In genomic region chr1:42703424-42703823, GRCm38 (mm10) we compare ENCODE assay signal across 11 mouse cellular contexts. TPM values are rescaled to one million over a fixed set of nuclear protein-coding genes. Genes with fewer than 3 reads are reported as not detected.
A peak's percentile ranks its signal among the peaks of the same experiment; 100 is the strongest.
DNase-seq lines count a peak whose midpoint lies in the region; ATAC-seq lines count a peak whose summit lies in the region.
"Had no signal": no experiment of that assay in that cellular context is flagged by ENCODE, and none has a peak within 500 bp of the region (broad histone marks: within the 10 kb centered on the region; RNA-seq: fewer than 3 reads in every experiment).

No protein-coding gene starts in this region.

- peaks cover 39% of the 10 kb centered on the region for H3K4me1 ChIP-seq in forebrain, embryonic 14.5 days (ENCODE audit: control insufficient read depth, insufficient read depth, low read length)
- peaks cover 28% of the 10 kb centered on the region for H3K4me1 ChIP-seq in kidney, embryonic 15.5 days
- H3K4me1 ChIP-seq in neural tube, embryonic 11.5 days (ENCODE audit: control insufficient read depth, insufficient read depth, low read length), result peaks cover 25% of the 10 kb centered on the region

- peaks cover 26% of the 10 kb centered on the region for H3K36me3 ChIP-seq in forebrain, embryonic 14.5 days (ENCODE audit: control insufficient read depth, insufficient read depth, low read length)
- no peaks in the 10 kb centered on the region for H3K36me3 ChIP-seq in kidney, embryonic 15.5 days
- peaks cover 5% of the 10 kb centered on the region; the same call in 1 of the 2 replicates for H3K36me3 ChIP-seq in neural tube, embryonic 11.5 days (ENCODE audit: control insufficient read depth, insufficient read depth, low read length)

- peak overlapping the region; percentile 93 for H3K27ac ChIP-seq in forebrain, embryonic 14.5 days (ENCODE audit: low read depth, low read length)
- H3K27ac ChIP-seq in kidney, embryonic 15.5 days, result peak overlapping the region; percentile 79
- peak overlapping the region; percentile 81 for H3K27ac ChIP-seq in neural tube, embryonic 11.5 days (ENCODE audit: low read depth, low read length)

- H3K4me2 ChIP-seq in forebrain, embryonic 14.5 days (ENCODE audit: low read length), result peak overlapping the region; percentile 87
- H3K4me2 ChIP-seq in kidney, embryonic 15.5 days, result peak overlapping the region; percentile 41
- H3K4me2 ChIP-seq in neural tube, embryonic 11.5 days (ENCODE audit: low read depth), result peak overlapping the region; percentile 63

- peak overlapping the region; percentile 81 for H3K9ac ChIP-seq in forebrain, embryonic 14.5 days (ENCODE audit: low read length)
- 0 out of 2 replicates have a peak overlapping the region, but pooled peaks have one; percentile 31 for H3K9ac ChIP-seq in kidney, embryonic 15.5 days
- peak overlapping the region; percentile 52; the same call in 1 of the 2 replicates for H3K9ac ChIP-seq in neural tube, embryonic 11.5 days (ENCODE audit: low read length)
- H3K9ac ChIP-seq: liver, postnatal 0 days had no signal

- ATAC-seq in forebrain, embryonic 14.5 days, result peak; percentile 12
- peak; percentile 47 for ATAC-seq in kidney, embryonic 15.5 days (replicated peaks; ENCODE audit: low FRiP score)
- peak; percentile 10; the same call in 1 of the 2 replicates for ATAC-seq in neural tube, embryonic 11.5 days (ENCODE audit: insufficient read depth, low FRiP score, low TSS enrichment)
- ATAC-seq in erythroid progenitor cell, adult 5-6 weeks (replicated peaks; ENCODE audit: low FRiP score, poor library complexity, severe bottlenecking), result no peak
- ATAC-seq in megakaryocyte, adult 5-6 weeks (ENCODE audit: poor library complexity, severe bottlenecking), result no peak
- ATAC-seq: liver, postnatal 0 days had no signal

- H3K9me3 ChIP-seq in forebrain, embryonic 14.5 days (replicated peaks; ENCODE audit: control insufficient read depth, low read length), result no peaks in the 10 kb centered on the region
- H3K9me3 ChIP-seq in kidney, embryonic 15.5 days (replicated peaks), result no peaks in the 10 kb centered on the region
- no peaks in the 10 kb centered on the region for H3K9me3 ChIP-seq in neural tube, embryonic 11.5 days (ENCODE audit: control insufficient read depth, low read length)

- peak overlapping the region; percentile 34 for H3K4me3 ChIP-seq in forebrain, embryonic 14.5 days (ENCODE audit: low read depth, low read length)
- H3K4me3 ChIP-seq in kidney, embryonic 15.5 days (replicated peaks), result peak overlapping the region; percentile 22
- peak overlapping the region; percentile 25 for H3K4me3 ChIP-seq in neural tube, embryonic 11.5 days (ENCODE audit: low read depth, low read length)

- no peaks in the 10 kb centered on the region for H3K27me3 ChIP-seq in forebrain, embryonic 14.5 days (replicated peaks; ENCODE audit: control insufficient read depth, insufficient read depth, low read length)
- peaks cover 94% of the 10 kb centered on the region for H3K27me3 ChIP-seq in kidney, embryonic 15.5 days
- peaks cover 30% of the 10 kb centered on the region for H3K27me3 ChIP-seq in neural tube, embryonic 11.5 days (ENCODE audit: control insufficient read depth, insufficient read depth, low read length)

- DNase-seq in heart, adult 11 months, result peak; percentile 64
- no peak for DNase-seq in heart, adult 8-10 months (ENCODE audit: low spot score)
- no peak for DNase-seq in forebrain, embryonic 14.5 days (ENCODE audit: low spot score)
- peak; percentile 51 for DNase-seq in neural tube, embryonic 11.5 days (ENCODE audit: low spot score)
- DNase-seq in cerebellum, postnatal 14 days, result no peak
- DNase-seq: adrenal gland, postnatal 10 days; liver, postnatal 0 days had no signal

- WGBS in forebrain, embryonic 14.5 days, result 4% methylated on average over 7 of the region's 7 CpGs
- 4% methylated on average over 7 of the region's 7 CpGs for WGBS in kidney, embryonic 15.5 days
- 3% methylated on average over 7 of the region's 7 CpGs for WGBS in neural tube, embryonic 11.5 days

RNA-seq across cellular contexts. Expression of gene Pou3f3, which starts 7.9 kb away (rescaled TPM):
- under 1 TPM in 1 of 4 experiments, not detected in 3; 0.09 TPM for total RNA-seq in heart, adult 8-10 months (2022)
- polyA plus RNA-seq in forebrain, embryonic 14.5 days (2014; fragmentation: Nextera tagmentation; extraction: Ambion mirVana), result 28.9 and 35.3 TPM in 2 replicates
- polyA plus RNA-seq in kidney, embryonic 15.5 days (2015; fragmentation: Nextera tagmentation; extraction: Ambion mirVana), result 8.9 and 9.2 TPM in 2 replicates
- polyA plus RNA-seq in neural tube, embryonic 11.5 days (2014; fragmentation: Nextera tagmentation; extraction: Ambion mirVana), result 11.4 and 11.9 TPM in 2 replicates
- not detected in 2 replicates for total RNA-seq in erythroid progenitor cell, adult 5-6 weeks (2015; ENCODE audit: low replicate concordance)
- not detected in 2 replicates for total RNA-seq in erythroid progenitor cell, adult 5-6 weeks (2017; ENCODE audit: low replicate concordance)
- not detected in 2 replicates for total RNA-seq in megakaryocyte, adult 5-6 weeks (2015)
- total RNA-seq in megakaryocyte, adult 5-6 weeks (2017), result not detected in 2 replicates
- total RNA-seq: MEL had no signal
- polyA plus RNA-seq: liver, postnatal 0 days had no signal

Comparison
In these comparisons a context has a peak if more than half of its experiments do, and no peak if none do; other contexts are left out.
1. DNase-seq: peak in heart, adult 11 months (single experiment) and neural tube, embryonic 11.5 days (single experiment); none in heart, adult 8-10 months (single experiment), forebrain, embryonic 14.5 days (single experiment) and cerebellum, postnatal 14 days (0 of 2).
2. ATAC-seq: peak in forebrain, embryonic 14.5 days (single experiment), kidney, embryonic 15.5 days (single experiment) and neural tube, embryonic 11.5 days (single experiment); none in erythroid progenitor cell, adult 5-6 weeks (single experiment) and megakaryocyte, adult 5-6 weeks (single experiment).
3. H3K9ac ChIP-seq: peak in every context shown above with its lines; median percentile 81 in forebrain, embryonic 14.5 days; 52 in neural tube, embryonic 11.5 days; 31 in kidney, embryonic 15.5 days.
4. Peak in every context shown above with its lines, with median percentiles within 50 percentile points of each other: H3K27ac ChIP-seq, H3K4me2 ChIP-seq and H3K4me3 ChIP-seq.